Comparison of ENCODE assay signal across 8 mouse cellular contexts in the genomic region with DNA sequence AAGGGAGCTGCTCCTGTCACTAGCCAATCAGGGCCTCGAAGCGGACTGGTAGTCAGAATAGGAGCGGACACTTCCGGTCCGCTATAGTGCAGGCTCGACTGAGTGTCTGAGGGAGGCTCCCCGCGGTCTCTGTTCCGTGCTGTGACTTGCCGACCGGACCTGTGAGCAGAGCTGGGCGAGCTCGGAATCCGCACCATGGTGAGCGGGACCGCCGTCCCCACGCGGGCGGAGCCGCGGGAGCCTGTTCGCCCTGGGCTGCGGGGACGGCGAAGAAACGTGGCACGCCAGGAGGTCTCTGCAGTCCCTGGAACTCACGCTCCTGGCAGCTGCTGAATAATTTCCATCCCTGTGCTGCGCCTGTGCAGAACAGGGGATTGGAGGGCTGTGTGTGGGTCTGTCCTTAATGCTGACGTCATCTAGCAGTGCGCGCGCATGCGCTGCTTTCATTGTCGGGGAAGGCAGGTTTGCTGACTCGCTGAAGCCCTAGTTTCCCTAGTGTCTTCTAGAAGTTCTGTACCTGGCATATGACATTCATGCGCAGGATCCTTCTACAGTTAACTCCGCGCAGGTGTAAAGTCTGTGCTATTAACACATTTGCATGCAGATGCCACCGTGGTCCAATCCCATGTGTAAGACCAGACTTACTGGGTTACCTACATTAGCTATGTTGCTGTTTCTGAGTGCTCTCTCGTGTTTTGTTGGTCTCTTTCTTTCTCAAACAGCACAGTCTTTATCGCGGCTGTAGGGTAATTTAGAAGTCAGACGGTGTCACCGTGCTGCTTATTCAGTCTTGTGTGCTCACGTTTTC. TPM values are rescaled to one million over a fixed set of nuclear protein-coding genes. Genes with fewer than 3 reads are reported as not detected.
A peak's percentile ranks its signal among the peaks of the same experiment; 100 is the strongest.
DNase-seq lines count a peak whose midpoint lies in the region; ATAC-seq and TF ChIP-seq lines count a peak whose summit lies in the region.

No protein-coding gene starts in this region.

- H3K36me3 ChIP-seq in E14TG2a.4 (ENCODE audit: insufficient read depth, low read length) = no peaks in the 10 kb centered on the region
- H3K36me3 ChIP-seq in forebrain, embryonic 12.5 days (replicated peaks) = no peaks in the 10 kb centered on the region
- H3K36me3 ChIP-seq in heart, embryonic 16.5 days (ENCODE audit: control insufficient read depth, insufficient read depth) = no peaks in the 10 kb centered on the region
- no peaks in the 10 kb centered on the region for H3K36me3 ChIP-seq in liver, embryonic 13.5 days
- no peaks in the 10 kb centered on the region for H3K36me3 ChIP-seq in stomach, embryonic 15.5 days

- no peaks in the 10 kb centered on the region for H3K9me3 ChIP-seq in E14TG2a.4 (ENCODE audit: low read length)
- peaks cover 12% of the 10 kb centered on the region; the same call in 1 of the 2 replicates for H3K9me3 ChIP-seq in forebrain, embryonic 12.5 days
- peaks cover 4% of the 10 kb centered on the region; the same call in 1 of the 2 replicates for H3K9me3 ChIP-seq in heart, embryonic 16.5 days (replicated peaks; ENCODE audit: control insufficient read depth, low read length)
- H3K9me3 ChIP-seq in liver, embryonic 13.5 days (replicated peaks) = no peaks in the 10 kb centered on the region
- H3K9me3 ChIP-seq in stomach, embryonic 15.5 days = no peaks in the 10 kb centered on the region

- peaks cover 18% of the 10 kb centered on the region for H3K4me1 ChIP-seq in E14TG2a.4 (replicated peaks; ENCODE audit: low read depth, low read length)
- no peaks in the 10 kb centered on the region for H3K4me1 ChIP-seq in forebrain, embryonic 12.5 days
- 0 out of 2 replicates have a peak, but pooled peaks cover 4% of the 10 kb centered on the region for H3K4me1 ChIP-seq in heart, embryonic 16.5 days (ENCODE audit: control insufficient read depth, insufficient read depth, low read length)
- H3K4me1 ChIP-seq in liver, embryonic 13.5 days (replicated peaks) = no peaks in the 10 kb centered on the region; the same call in 1 of the 2 replicates
- H3K4me1 ChIP-seq in stomach, embryonic 15.5 days = 0 out of 2 replicates have a peak, but pooled peaks cover 3% of the 10 kb centered on the region

- 7% methylated on average over 47 of the region's 47 CpGs for WGBS in forebrain, embryonic 12.5 days
- WGBS in heart, embryonic 16.5 days = 5% methylated on average over 47 of the region's 47 CpGs
- 6% methylated on average over 47 of the region's 47 CpGs for WGBS in liver, embryonic 13.5 days (ENCODE audit: insufficient replicate concordance)
- 4% methylated on average over 47 of the region's 47 CpGs for WGBS in stomach, embryonic 15.5 days

- no peak for TF ChIP-seq CTCF in E14TG2a.4 (conservative IDR thresholded peaks at IDR 0.05; ENCODE audit: low read length)

- ATAC-seq in forebrain, embryonic 12.5 days (ENCODE audit: low FRiP score) = peak; percentile 100
- ATAC-seq in heart, embryonic 16.5 days (replicated peaks; ENCODE audit: extremely low read depth, insufficient read depth, low FRiP score) = peak; percentile 98
- ATAC-seq in liver, embryonic 13.5 days (ENCODE audit: low read depth) = peak; percentile 94
- ATAC-seq in stomach, embryonic 15.5 days (ENCODE audit: insufficient read depth, low FRiP score, low read depth) = peak; percentile 99

- H3K9ac ChIP-seq in forebrain, embryonic 12.5 days = peak overlapping the region; percentile 73
- peak overlapping the region; percentile 78 for H3K9ac ChIP-seq in heart, embryonic 16.5 days (ENCODE audit: low read length)
- peak overlapping the region; percentile 61 for H3K9ac ChIP-seq in liver, embryonic 13.5 days
- H3K9ac ChIP-seq in stomach, embryonic 15.5 days = peak overlapping the region; percentile 76

- peak overlapping the region; percentile 97 for H3K27ac ChIP-seq in forebrain, embryonic 12.5 days
- peak overlapping the region; percentile 96 for H3K27ac ChIP-seq in heart, embryonic 16.5 days (ENCODE audit: low read length)
- peak overlapping the region; percentile 61; the same call in 1 of the 2 replicates for H3K27ac ChIP-seq in liver, embryonic 13.5 days
- peak overlapping the region; percentile 98 for H3K27ac ChIP-seq in stomach, embryonic 15.5 days

- H3K4me3 ChIP-seq in E14TG2a.4 (replicated peaks; ENCODE audit: low read length) = peak overlapping the region; percentile 86
- H3K4me3 ChIP-seq in forebrain, embryonic 12.5 days (replicated peaks) = peak overlapping the region; percentile 69
- H3K4me3 ChIP-seq in heart, embryonic 16.5 days (ENCODE audit: low read length) = peak overlapping the region; percentile 72
- peak overlapping the region; percentile 63 for H3K4me3 ChIP-seq in liver, embryonic 13.5 days (replicated peaks)
- H3K4me3 ChIP-seq in stomach, embryonic 15.5 days (replicated peaks) = peak overlapping the region; percentile 65

- peak; percentile 76 for DNase-seq in c-Kit-positive CD71-negative TER-119-negative erythroid progenitor cells, embryonic 14.5 days (ENCODE audit: low read depth)
- peak; percentile 87 to 91 for DNase-seq in kidney, postnatal 25 days
- DNase-seq in liver, embryonic 13.5 days = peak; percentile 57
- peak; percentile 87 for DNase-seq in neural tube, embryonic 10.5 days (ENCODE audit: extremely low spot score, low spot score)

- peak overlapping the region; percentile 65 for H3K4me2 ChIP-seq in forebrain, embryonic 12.5 days
- peak overlapping the region; percentile 77 for H3K4me2 ChIP-seq in heart, embryonic 16.5 days (ENCODE audit: low read depth, low read length)
- peak overlapping the region; percentile 74 for H3K4me2 ChIP-seq in liver, embryonic 13.5 days
- H3K4me2 ChIP-seq in stomach, embryonic 15.5 days = peak overlapping the region; percentile 70

- no peaks in the 10 kb centered on the region; the same call in 1 of the 2 replicates for H3K27me3 ChIP-seq in E14TG2a.4 (ENCODE audit: insufficient read depth, low read length)
- no peaks in the 10 kb centered on the region for H3K27me3 ChIP-seq in forebrain, embryonic 12.5 days
- H3K27me3 ChIP-seq in heart, embryonic 16.5 days (ENCODE audit: control insufficient read depth, insufficient read depth, low read length) = no peaks in the 10 kb centered on the region
- no peaks in the 10 kb centered on the region for H3K27me3 ChIP-seq in liver, embryonic 13.5 days
- H3K27me3 ChIP-seq in stomach, embryonic 15.5 days (replicated peaks) = no peaks in the 10 kb centered on the region

RNA-seq across cellular contexts. Expression of a gene that starts 50.6 kb away (rescaled TPM):
- polyA plus RNA-seq in forebrain, embryonic 12.5 days (2016; fragmentation: Nextera tagmentation; extraction: Ambion mirVana) = 6.2 and 6.8 TPM in 2 replicates
- polyA plus RNA-seq in heart, embryonic 16.5 days (2015; fragmentation: Nextera tagmentation; extraction: Ambion mirVana) = 4.1 and 4.6 TPM in 2 replicates
- 1.2 TPM in 2 replicates for polyA plus RNA-seq in liver, embryonic 13.5 days (2015; fragmentation: Nextera tagmentation; extraction: Ambion mirVana)
- polyA plus RNA-seq in stomach, embryonic 15.5 days (2015; fragmentation: Nextera tagmentation; extraction: Ambion mirVana) = 6.1 TPM in 2 replicates

Comparison
In these comparisons a context has a peak if more than half of its experiments do, and no peak if none do; other contexts are left out.
1. Peak in every context shown above with its lines: DNase-seq, ATAC-seq, H3K4me3 ChIP-seq and H3K27ac ChIP-seq.